Mouse (Mus musculus) stomach, embryonic 16.5 days (tissue): ENCODE data around the gene Ndufa4l2. TPM values are rescaled to one million over a fixed set of nuclear protein-coding genes. Genes with fewer than 3 reads are reported as not detected.

ENCODE experiments used
- polyA plus RNA-seq: library from polyadenylated mRNA; unstranded; fragments of >200 nt; fragmentation: Nextera tagmentation; extraction: Ambion mirVana; gene quantifications from 2 replicates; pipeline ENCODE4 v1.2.1, GENCODE M21; 2015

Gene Ndufa4l2
- polyA plus RNA-seq, 1 experiment from 2014 or later: 192 TPM

Other genes starting within 250 kb of the Ndufa4l2 start
- 171 and 173 TPM in 2 replicates for gene Dctn2, start 248.6 kb upstream of the Ndufa4l2 start, polyA plus RNA-seq
- 8.6 and 11.6 TPM in 2 replicates for gene Mbd6, start 225.9 kb upstream of the Ndufa4l2 start, polyA plus RNA-seq
- 98.9 and 104 TPM in 2 replicates for gene Mars, start 203.2 kb upstream of the Ndufa4l2 start, polyA plus RNA-seq
- gene Arhgap9, start 193.0 kb upstream of the Ndufa4l2 start, polyA plus RNA-seq: 4.2 and 6.6 TPM in 2 replicates
- gene Gli1, start 173.0 kb upstream of the Ndufa4l2 start, polyA plus RNA-seq: 9.8 and 9.9 TPM in 2 replicates
- gene Inhbe, start 160.6 kb upstream of the Ndufa4l2 start, polyA plus RNA-seq: 0.06 TPM in 1 of 2 replicates, not detected in the other
- gene Inhbc, start 144.5 kb upstream of the Ndufa4l2 start, polyA plus RNA-seq: 0.15 and 0.27 TPM in 2 replicates
- gene R3hdm2, start 134.6 kb upstream of the Ndufa4l2 start, polyA plus RNA-seq: 19.3 and 22.5 TPM in 2 replicates
- gene Stac3, start 13.3 kb upstream of the Ndufa4l2 start, polyA plus RNA-seq: 0.70 and 5.5 TPM in 2 replicates
- 152 and 163 TPM in 2 replicates for gene Shmt2, start 7.5 kb downstream of the Ndufa4l2 start, polyA plus RNA-seq
- gene Nxph4, start 19.6 kb downstream of the Ndufa4l2 start, polyA plus RNA-seq: 3.4 and 4.6 TPM in 2 replicates
- 95.6 and 102 TPM in 2 replicates for gene Lrp1, start 106.2 kb downstream of the Ndufa4l2 start, polyA plus RNA-seq
- gene Stat6, start 128.0 kb downstream of the Ndufa4l2 start, polyA plus RNA-seq: 49.7 and 60.3 TPM in 2 replicates
- 8.8 and 10.0 TPM in 2 replicates for gene Nemp1, start 151.9 kb downstream of the Ndufa4l2 start, polyA plus RNA-seq
- 9.9 and 10.1 TPM in 2 replicates for gene Nab2, start 153.6 kb downstream of the Ndufa4l2 start, polyA plus RNA-seq
- gene Myo1a, start 190.2 kb downstream of the Ndufa4l2 start, polyA plus RNA-seq: 24.5 and 28.6 TPM in 2 replicates
- gene Tac2, start 209.5 kb downstream of the Ndufa4l2 start, polyA plus RNA-seq: 0.72 and 1.8 TPM in 2 replicates
- 2.0 and 2.2 TPM in 2 replicates for gene Zbtb39, start 224.6 kb downstream of the Ndufa4l2 start, polyA plus RNA-seq
- 2.7 and 2.8 TPM in 2 replicates for gene Gpr182, start 236.8 kb downstream of the Ndufa4l2 start, polyA plus RNA-seq
- gene Rdh1, start 244.8 kb downstream of the Ndufa4l2 start, polyA plus RNA-seq: 0.10 and 0.11 TPM in 2 replicates
- 0.23 TPM in 1 of 2 replicates, not detected in the other for gene Rdh16f1, start 244.8 kb downstream of the Ndufa4l2 start, polyA plus RNA-seq